Mouse (Mus musculus) cerebellum, adult 9-10 months (tissue): Measurements from ENCODE around the gene Shmt2.

Experiments used
- DNase-seq: peaks from one replicate; pipeline ENCODE4 v3.0.0; 2022

Gene Shmt2

DNA sequence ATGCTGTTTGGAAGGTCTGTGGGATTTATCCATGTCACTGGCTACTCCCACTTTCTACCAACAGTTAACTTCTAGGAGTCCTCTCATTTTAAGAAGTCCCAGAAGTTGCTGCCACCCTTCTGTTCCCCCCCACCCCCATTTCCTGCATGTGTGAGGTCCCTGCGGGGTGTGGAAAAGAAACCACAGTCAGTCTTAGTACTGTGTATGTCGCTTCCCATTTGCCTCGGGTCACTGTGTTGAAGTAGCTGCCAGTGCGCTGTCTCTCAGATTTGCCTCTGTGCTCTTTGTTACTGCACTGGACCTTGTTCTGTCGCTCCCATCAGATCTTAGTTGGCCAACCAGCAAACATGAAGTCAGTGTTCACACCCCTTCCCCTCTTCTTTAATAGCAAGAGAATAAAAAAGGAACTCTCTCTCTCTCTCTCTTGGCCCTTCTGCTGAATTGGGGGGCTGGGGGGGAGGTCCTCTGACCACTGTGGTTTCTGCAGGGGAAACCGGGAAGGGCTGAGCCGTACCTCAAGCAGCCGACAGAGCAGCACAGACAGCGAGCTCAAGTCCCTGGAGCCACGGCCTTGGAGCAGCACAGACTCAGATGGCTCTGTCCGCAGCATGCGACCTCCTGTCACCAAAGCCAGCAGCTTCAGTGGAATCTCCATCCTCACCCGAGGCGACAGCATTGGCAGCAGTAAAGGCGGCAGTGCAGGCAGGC, 50.8 kb downstream of the Shmt2 start:
- no peak for DNase-seq
